Mouse (Mus musculus): ENCODE data around the gene Slc9a9.

DNA sequence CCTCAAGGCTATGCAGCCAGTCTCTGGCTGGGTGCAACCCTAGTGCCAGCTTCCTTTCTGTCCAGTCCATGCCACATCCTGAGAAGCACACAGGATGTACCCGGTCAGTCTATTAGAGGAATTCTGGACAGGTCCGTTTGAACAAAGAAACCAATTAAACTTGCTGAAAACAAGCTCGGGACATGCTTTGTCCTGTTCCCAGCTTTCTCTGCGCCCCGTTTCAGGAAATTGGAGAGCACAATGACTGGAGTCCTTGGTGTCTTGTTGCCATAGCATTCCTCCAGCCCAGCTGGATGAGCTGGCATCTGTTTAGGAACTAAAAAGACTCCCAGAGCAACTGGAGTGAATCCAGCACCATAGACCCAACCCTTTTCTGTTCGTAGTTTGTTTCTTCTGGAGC lies 419.3 kb downstream of the Slc9a9 start:
- TF ChIP-seq CTCF (IDR thresholded peaks at IDR 0.05; ENCODE audit: control insufficient read depth, insufficient read depth, insufficient read length) (no peak), USF1 (IDR thresholded peaks at IDR 0.05; ENCODE audit: low read depth) (no peak), MAX (IDR thresholded peaks at IDR 0.05) (no peak)

Measured in C2C12 (cell line).